Mouse (Mus musculus) common myeloid progenitor, adult 5-6 weeks (primary cell): ENCODE data around the gene Muc1. TPM values are rescaled to one million over a fixed set of nuclear protein-coding genes. Genes with fewer than 3 reads are reported as not detected.

Source experiments
- ATAC-seq: replicated peaks from 2 replicates; pipeline ENCODE4 v1.8.0; 2016; ENCODE audit warnings: low read depth, mild to moderate bottlenecking, moderate TSS enrichment, inconsistent platforms; ENCODE audit not compliant: poor library complexity, severe bottlenecking
- total RNA-seq: library from RNA; stranded (forward); fragments of 200-1000, 187-1606 nt; gene quantifications from 2 replicates; pipeline ENCODE4 v1.2.3, GENCODE M21; 2017

The Muc1 gene
- 0.29 TPM in 1 of 2 replicates, not detected in the other for total RNA-seq

DNA sequence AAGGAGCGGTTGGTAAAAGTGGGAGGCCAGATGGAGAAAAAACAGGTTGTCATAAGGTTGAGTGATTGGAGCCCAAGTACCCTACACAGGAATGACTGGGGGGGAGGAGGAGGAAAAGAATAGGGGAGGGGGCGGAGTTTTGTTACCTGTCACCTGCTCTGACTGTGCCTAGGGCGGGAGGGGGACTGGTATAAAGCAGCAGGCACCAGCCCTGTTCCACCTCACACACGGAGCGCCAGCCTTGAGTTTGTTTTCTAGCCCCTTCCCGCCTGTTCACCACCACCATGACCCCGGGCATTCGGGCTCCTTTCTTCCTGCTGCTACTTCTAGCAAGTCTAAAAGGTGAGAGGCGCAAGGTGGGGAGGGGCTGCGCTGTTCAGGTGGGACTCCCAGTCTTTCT, at the start of gene Muc1:
Gene Muc1 (plus strand): TSS at position 222 of the 400 bp plus-strand sequence.
- ATAC-seq: no peak

DNA sequence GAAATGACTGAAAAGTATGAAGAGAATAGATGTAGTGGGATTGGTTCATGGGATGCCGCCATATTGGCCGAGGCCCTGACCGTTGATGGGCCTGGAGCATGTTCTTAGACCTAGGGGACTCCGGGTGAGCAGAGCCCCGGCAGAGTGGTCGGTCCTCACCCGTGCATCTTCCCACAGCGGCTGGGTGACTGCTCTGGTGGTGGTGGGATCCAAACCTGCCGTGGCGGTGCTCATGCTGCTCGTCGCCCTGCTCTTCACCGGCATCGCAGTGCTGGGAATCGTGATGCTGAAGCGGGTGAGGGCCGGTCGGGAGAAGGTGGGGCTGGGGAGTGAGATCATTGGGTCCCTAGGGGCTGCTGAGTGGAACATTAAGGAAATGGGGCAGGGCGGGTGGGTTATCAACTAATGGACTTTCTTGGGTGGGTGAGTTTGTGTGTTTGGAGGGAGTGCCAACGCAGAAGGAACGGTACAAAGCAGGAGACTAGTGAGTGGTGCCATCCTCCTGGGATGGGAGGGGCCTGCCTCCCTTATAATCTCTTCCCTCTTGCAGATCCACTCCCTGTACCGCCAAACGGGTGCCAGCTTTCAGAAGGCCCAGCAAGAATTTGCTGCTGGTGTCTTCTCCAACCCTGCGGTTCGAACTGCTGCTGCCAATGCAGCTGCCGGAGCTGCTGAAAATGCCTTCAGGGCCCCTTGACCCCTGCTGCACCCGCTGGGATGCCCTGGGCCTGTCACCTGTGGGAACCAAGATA, 46.9 kb upstream of the Muc1 start:
- no peak for ATAC-seq

DNA sequence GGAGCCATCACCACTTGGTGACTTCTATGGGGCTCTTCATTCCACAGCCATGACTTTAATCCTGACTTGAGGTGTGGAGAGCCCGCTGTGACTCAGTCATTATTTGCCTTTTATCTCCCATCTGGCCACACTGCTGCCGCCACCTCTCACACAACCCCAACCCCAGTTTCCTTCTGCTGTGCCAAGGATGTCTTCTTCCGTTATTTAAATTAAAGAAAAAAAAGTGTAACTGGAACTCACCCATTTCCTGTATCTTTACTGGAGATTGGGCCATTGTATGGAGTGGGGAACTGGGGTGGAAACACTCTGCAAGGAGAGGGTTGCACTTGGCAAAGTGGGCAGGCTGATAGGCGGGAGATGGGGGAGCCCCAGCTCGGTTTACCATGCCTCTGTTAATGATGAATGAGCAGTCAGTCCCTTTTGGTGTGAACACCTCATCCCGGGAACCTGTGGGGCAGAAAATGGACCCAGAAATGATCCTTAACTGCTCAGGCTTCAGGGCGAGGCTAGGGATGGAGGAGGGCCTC, 46.3 kb upstream of the Muc1 start:
- peak; percentile 46 for ATAC-seq

DNA sequence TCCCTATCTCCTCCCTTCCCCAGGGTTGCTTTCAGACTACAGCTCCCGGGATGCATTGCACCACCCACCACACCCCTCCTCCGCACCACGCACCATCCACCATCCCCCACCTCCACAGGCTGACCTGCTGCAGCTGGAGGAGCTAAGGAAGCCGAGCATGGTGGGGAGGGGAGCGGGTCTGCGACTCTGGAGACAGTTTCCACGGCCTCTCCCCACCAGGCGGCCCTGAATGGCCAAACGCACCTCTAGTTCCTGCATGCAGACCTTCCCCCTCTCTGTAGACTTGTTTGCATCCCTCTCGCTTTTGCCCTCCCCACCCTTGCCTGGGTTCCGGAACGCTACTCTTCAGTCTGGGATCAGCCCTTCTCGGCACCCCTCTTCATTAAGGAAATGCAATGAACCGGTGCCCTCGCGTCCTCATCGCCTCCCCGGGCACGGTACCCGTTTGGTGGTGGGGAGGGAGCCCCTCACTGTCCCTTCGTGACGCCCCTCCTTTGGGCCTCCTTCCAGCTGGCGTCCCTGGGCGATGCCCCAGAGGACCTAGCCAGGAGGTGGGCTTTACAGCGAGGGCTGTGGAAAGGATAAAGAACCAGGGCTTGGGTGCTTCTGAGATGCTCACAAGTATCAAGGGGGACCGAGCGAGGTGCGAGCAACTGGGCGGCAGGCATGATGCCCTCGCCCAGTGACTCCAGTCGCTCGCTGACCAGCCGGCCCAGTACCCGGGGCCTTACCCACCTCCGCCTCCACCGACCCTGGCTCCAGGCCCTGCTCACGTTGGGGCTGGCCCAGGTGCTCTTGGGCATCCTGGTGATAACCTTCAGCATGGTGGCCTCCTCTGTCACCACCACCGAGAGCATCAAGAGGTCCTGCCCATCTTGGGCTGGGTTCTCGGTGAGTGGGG, 45.5 kb upstream of the Muc1 start, which contains the start of gene Fam189b:
Gene Fam189b (plus strand): TSS at position 86 of the 901 bp plus-strand sequence.
- ATAC-seq: peak; percentile 90

DNA sequence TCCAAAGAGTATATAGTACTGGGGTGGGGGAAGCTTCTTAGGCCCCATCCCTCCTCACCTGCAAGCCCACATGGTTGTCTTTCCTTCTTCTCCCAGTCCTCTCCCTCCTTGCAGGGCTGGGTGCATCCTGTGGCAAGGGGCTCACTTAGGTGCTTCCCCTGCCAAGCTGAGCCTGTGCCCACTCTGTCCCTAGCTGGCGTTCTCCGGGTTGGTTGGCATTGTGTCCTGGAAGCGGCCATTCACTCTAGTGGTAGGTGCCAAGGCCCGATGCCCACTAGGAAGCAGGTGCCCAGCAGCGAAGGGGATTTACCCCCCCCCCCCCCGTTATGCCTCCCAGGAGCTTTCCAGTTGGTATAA, 44.9 kb upstream of the Muc1 start:
- ATAC-seq: no peak

DNA sequence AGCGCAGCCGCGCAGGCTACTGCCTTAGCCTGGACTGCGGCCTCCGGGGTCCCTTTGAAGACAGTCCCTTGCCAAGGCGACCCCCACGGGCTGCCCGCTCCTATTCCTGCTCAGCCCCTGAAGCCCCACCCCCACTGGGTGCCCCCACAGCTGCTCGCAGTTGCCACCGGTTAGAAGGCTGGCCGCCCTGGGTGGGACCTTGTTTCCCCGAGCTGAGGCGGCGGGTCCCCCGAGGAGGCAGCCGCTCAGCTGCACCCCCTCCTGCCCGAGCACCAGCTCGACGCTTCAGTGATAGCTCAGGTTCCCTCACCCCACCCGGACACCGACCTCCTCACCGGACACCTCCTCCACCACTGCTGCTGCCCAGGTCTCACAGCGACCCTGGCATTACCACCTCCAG, 41.7 kb upstream of the Muc1 start:
- ATAC-seq: no peak

DNA sequence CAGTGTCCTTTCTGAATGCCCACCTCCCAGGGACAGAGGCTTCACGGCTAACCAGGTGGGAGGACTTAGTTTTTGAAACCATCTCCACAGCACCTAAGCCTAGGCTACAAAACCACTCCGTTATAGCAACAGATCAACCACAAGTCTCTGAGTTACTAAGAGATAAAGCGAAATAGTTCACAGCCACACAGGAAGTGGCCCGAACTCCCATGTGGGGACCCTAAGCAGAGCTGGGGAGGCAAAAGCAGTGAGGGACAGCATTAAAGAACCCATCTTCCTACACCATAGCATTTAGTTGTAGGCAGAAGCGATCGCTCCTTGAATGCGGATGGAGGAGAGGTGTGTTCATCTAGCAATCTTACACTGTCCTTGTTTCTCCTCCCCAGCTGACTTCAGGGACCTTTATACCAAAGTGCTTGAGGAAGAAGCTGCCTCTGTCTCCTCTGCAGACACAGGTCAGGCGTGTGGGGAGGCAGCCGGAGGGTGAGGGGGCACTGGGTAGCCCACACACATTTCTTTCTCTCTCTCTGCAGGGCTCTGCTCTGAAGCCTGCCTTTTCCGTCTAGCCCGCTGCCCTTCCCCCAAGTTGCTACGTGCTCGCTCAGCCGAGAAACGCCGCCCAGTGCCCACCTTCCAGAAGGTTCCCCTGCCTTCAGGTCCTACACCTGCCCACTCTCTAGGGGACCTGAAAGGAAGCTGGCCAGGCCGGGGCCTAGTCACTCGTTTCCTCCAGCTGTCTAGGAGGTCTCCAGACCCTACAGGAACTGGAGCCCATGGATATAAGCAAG, 41.0 kb upstream of the Muc1 start:
- ATAC-seq: no peak

DNA sequence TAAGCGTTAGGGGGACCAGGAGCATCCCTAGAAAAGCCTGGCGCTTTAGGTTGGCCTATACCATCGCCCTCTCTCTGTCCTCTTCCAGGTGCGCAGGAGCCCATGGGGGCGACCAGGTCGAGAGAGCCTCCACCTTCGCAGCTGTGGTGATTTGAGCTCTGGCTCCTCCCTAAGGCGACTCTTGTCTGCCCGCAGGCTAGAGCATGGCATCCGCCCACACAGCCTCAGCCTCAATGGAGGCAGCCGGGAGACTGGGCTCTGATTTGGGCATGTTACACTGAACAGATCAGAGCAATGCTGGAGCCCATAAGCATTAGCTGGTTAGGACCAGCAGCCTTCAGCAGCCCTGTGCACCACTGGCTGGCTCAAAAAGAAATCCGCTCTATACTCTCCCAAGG, 40.4 kb upstream of the Muc1 start:
- ATAC-seq: no peak

DNA sequence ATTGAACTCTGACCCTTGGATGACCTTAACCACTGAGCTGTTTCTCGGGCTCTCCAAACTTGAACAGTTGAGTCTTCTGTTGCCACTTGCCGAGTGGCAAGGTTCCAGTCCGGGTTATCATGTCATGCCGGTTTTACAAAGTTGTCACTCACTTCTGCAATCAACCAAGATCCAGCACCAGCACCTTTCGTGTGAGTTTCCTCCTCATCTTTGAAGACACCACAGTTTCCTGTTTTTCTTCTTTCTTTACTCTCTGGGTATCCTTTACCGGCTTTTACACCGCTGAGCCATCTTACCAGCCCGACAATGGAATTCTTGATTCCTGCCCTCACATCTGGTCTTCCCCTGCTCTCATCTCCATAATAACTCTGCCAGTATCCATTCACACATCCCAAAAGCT, 38.4 kb upstream of the Muc1 start:
- ATAC-seq: peak; percentile 53

DNA sequence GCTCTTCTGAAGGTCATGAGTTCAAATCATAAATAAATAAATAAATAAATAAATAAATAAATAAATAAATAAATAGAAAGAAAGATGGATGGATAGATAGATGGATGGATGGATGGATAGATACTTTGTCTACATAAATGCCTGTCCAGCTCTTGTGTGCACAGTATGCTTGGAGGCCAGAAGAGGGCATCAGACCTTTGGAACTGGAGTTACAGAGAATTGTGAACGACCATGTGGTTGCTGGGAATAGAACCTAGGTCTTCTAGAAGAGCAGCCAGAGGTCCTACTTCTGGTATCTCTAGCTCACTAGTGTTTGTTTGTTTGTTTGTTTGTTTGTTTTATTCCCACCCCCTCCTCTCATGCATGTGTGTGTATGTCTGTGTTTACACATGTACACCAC, 35.5 kb upstream of the Muc1 start:
- no peak for ATAC-seq

DNA sequence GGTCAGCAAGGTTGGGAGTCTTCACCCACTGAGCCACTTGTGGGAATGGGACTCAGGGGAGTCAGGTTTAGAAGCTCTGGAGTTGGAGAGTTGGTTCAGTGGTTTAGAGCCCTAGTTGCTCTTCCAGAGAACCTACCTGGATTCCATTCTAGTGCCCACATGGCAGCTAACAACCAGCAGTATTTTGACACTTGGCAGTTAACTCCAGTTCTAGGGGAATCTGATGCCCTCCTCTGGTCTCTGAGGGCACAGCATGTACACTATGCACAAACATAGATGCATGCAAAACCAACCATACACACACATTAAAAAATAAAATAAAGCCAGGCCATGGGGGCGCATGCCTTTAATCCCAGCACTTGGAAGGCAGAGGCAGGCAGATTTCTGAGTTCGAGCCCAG, 35.0 kb upstream of the Muc1 start:
- ATAC-seq: peak; percentile 33; the same call in 1 of the 2 replicates

DNA sequence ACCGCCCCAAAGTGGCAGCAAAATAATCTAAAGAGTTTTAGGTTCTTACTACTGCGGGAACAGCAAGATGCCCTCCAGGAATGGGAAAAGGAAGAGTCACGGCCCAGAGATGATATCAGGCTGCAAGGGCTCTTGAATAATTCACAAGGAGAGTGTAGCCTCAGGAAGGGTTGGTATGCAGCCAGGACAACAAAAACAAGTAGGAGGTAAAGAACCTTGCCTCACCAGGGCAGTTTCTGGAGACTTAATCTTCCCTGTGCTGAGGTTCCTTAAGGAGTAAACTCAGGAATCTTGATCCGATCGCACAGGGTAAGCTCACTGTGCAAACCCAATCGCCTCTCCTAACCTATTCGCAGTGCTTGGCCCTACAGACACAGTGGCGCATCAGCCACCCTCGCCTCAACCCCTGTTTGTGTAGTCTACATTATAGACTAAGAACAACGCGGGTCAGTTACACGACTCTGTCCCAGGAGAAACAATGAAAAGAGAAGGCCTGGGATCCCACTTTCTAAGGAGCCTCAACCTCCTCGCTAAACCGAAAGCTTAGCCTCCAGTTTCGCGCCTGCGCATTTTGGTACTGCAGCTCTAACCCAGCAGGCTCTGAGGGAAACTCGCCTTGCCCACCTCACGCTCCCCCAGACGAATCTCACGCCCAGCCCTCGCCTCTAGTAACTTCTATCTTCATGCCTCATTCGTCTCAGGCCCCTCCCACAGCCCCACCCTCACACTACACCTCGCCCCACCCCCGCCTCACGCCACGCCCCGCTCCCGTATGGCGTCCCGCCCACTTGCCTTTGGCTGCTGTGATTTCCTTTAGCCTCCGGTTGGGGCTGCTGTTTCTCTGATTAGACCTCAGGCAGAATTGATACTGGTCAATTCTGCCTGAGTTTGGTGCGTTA, 32.6 kb upstream of the Muc1 start:
- ATAC-seq: peak; percentile 98

DNA sequence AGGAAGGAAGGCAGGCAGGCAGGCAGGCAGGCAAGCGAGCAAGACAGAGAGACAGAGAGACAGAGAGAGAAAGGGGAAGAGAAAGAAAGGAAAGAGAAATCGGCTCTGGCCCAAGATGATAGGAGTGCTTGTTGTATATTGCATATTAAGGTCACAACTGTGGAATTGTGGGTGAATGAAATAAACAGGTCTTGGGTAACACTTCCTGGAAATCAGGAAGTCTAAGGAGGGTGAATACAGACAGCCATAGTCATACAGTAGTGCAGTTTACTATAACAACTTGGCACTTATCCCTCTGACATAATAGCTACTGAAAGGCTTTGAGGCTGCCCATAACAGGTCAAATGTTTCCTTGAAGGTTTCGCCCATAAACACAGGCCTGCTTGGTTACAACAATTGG, 29.0 kb upstream of the Muc1 start:
- ATAC-seq: no peak

DNA sequence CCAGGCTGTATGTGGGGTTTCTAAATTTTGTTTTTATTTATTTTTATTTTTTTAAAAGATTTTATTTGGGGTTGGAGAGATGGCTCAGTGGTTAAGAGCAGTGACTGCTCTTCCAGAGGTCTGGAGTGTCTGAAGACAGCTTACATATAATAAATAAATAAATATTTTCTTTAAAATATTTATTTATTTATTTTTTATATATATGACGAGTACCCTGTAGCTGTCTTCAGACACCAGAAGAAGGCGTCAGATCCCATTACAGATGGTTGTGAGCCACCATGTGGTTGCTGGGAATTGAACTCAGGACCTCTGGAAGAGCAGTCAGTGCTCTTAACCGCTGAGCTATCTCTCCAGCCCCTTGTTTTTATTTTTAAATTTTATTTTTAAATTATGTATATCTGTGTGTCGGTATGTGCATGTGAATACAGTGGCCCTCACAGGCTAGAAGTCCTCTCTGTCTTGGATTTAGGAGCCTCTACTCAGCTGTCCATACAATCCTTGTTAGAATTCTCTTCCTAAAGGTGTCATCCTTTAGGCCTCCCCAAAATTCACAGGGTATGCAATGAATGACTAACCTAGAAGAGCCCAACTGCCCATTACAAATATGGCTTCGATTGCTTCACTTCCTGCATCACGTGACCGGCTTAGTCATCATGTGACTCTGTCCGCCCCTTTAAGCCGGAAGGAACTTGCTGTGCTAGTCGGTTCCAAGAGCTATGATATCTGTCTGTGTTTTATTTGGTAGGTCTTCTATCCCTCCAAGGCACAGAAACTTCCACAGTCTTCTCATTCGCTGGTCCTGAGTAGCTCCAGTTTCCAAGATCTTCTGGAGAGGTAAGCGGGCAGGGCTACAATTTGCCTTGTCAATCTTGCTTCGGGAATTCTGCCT, 26.4 kb upstream of the Muc1 start, which contains the start of gene Gba:
Gene Gba (plus strand): TSS at position 676 of the 889 bp plus-strand sequence.
- peak; percentile 89 for ATAC-seq

DNA sequence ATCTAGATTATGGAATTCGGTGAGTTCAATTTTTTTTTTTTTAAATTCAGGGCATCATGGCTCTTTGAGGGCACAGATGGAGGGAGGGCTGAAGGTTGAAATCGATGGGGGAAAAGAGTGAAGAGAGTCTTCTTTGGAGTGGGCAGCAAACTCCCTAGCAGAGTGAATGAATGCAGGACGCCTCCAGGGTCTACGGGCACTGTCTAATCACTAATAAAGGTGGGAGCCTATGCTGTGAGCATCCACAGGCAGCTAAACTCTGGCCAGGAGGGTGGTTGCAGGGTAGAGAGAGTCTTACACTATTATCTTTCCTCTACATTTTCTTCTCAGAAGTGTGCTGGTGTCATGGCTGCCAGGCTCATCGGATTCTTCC, 25.7 kb upstream of the Muc1 start:
- ATAC-seq: no peak

DNA sequence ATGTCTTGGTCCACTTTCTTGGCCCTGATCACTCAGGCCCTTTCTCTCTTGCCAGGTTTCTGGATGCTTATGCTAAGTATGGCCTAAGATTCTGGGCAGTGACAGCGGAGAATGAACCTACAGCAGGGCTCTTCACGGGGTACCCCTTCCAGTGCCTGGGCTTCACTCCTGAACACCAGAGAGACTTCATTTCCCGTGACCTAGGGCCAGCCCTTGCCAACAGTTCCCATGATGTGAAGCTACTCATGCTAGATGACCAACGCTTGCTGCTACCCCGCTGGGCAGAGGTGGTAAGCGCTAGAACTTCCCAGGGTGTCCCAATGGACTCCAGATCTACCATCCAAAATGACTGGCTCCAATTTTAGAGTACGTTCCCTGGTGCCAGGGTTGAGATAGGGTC, 22.8 kb upstream of the Muc1 start:
- ATAC-seq: no peak

DNA sequence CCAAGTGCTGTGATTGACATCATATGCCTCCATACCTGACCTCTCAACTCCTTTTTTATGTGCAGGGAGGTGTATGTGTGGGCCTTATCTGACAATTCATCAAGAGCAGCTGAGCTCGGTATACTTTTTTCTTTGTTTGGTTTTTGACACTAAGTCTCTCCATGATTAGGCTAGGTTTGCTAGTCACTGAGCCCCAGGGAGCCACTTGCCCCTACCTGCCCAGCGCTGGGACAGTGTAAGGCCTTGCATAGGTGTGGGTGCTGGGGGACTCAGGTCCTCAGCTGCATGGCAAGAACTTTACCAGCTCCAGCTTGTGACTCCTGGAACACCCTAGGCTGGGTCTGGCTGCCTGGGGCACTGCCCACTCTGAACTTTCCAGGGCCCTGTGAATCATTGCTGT, 22.2 kb upstream of the Muc1 start:
- ATAC-seq: no peak

DNA sequence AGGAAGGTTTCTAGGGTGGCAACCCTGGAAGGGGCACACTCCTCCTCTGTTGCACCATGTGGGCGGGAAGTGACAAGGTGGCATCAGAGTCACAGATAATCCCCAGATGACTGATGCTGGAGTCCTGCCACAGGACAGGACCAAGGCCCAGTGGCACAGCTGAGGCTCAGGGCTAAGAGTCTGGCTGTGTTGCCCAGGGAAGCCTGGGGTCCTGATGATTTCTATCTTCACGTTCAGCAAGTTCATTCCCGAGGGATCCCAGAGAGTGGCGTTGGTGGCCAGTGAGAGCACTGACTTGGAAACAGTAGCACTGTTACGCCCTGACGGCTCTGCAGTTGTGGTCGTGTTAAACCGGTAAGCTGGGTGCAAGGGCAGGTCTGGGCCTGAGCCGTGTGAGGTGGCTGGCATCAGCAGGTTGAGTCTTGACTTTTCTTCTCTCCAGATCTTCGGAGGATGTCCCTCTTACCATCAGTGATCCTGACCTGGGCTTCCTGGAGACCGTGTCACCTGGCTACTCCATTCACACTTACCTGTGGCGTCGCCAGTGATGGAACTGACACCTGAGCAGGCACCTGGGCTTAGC, 20.7 kb upstream of the Muc1 start:
- no peak for ATAC-seq
